Comparison of ENCODE assay signal across 7 mouse cellular contexts in genomic region chr6:113077569-113078030, GRCm38 (mm10). TPM values are rescaled to one million over a fixed set of nuclear protein-coding genes. Genes with fewer than 3 reads are reported as not detected.
DNase-seq lines count a peak whose midpoint lies in the region; ATAC-seq lines count a peak whose summit lies in the region.

No protein-coding gene starts in this region.

- no peaks in the 10 kb centered on the region for H3K27me3 ChIP-seq in neural tube, embryonic 11.5 days (ENCODE audit: control insufficient read depth, insufficient read depth, low read length)
- no peaks in the 10 kb centered on the region for H3K27me3 ChIP-seq in limb, embryonic 13.5 days
- no peaks in the 10 kb centered on the region for H3K27me3 ChIP-seq in stomach, embryonic 14.5 days (ENCODE audit: control insufficient read depth, insufficient read depth, low read length)

- peak overlapping the region; percentile 94 for H3K4me3 ChIP-seq in neural tube, embryonic 11.5 days (ENCODE audit: low read depth, low read length)
- H3K4me3 ChIP-seq in limb, embryonic 13.5 days, result peak overlapping the region; percentile 86
- H3K4me3 ChIP-seq in stomach, embryonic 14.5 days (ENCODE audit: low read depth, low read length), result peak overlapping the region; percentile 80

- no peaks in the 10 kb centered on the region for H3K9me3 ChIP-seq in neural tube, embryonic 11.5 days (ENCODE audit: control insufficient read depth, low read length)
- H3K9me3 ChIP-seq in limb, embryonic 13.5 days, result no peaks in the 10 kb centered on the region
- no peaks in the 10 kb centered on the region for H3K9me3 ChIP-seq in stomach, embryonic 14.5 days (ENCODE audit: control insufficient read depth, low read depth, low read length)

- peaks cover 15% of the 10 kb centered on the region for H3K4me1 ChIP-seq in neural tube, embryonic 11.5 days (ENCODE audit: control insufficient read depth, insufficient read depth, low read length)
- H3K4me1 ChIP-seq in limb, embryonic 13.5 days, result peaks cover 43% of the 10 kb centered on the region
- peaks cover 25% of the 10 kb centered on the region for H3K4me1 ChIP-seq in stomach, embryonic 14.5 days (ENCODE audit: control insufficient read depth, insufficient read depth, low read length)

- H3K9ac ChIP-seq in neural tube, embryonic 11.5 days (ENCODE audit: low read length), result peak overlapping the region; percentile 98
- peak overlapping the region; percentile 100 for H3K9ac ChIP-seq in limb, embryonic 13.5 days
- peak overlapping the region; percentile 99 for H3K9ac ChIP-seq in stomach, embryonic 14.5 days (replicated peaks; ENCODE audit: low read depth, low read length)

- peak overlapping the region; percentile 88 for H3K4me2 ChIP-seq in neural tube, embryonic 11.5 days (ENCODE audit: low read depth)
- H3K4me2 ChIP-seq in limb, embryonic 13.5 days (replicated peaks), result peak overlapping the region; percentile 96
- peak overlapping the region; percentile 87 for H3K4me2 ChIP-seq in stomach, embryonic 14.5 days (replicated peaks; ENCODE audit: low read depth, low read length)

- H3K36me3 ChIP-seq in neural tube, embryonic 11.5 days (ENCODE audit: control insufficient read depth, insufficient read depth, low read length), result no peaks in the 10 kb centered on the region
- H3K36me3 ChIP-seq in limb, embryonic 13.5 days, result no peaks in the 10 kb centered on the region
- H3K36me3 ChIP-seq in stomach, embryonic 14.5 days (ENCODE audit: control insufficient read depth, insufficient read depth, low read length), result no peaks in the 10 kb centered on the region

- WGBS in neural tube, embryonic 11.5 days, result under 1% methylated on average over 23 of the region's 28 CpGs
- WGBS in limb, embryonic 13.5 days, result under 1% methylated on average over 28 of the region's 28 CpGs
- 0% methylated on average over 28 of the region's 28 CpGs for WGBS in stomach, embryonic 14.5 days

- H3K27ac ChIP-seq in neural tube, embryonic 11.5 days (ENCODE audit: low read depth, low read length), result peak overlapping the region; percentile 100
- peak overlapping the region; percentile 100 for H3K27ac ChIP-seq in limb, embryonic 13.5 days
- H3K27ac ChIP-seq in stomach, embryonic 14.5 days (ENCODE audit: low read length), result peak overlapping the region; percentile 100

- no peak for ATAC-seq in neural tube, embryonic 11.5 days (ENCODE audit: insufficient read depth, low FRiP score, low TSS enrichment)
- 0 out of 2 replicates have a peak, but pooled peaks have one; percentile 0 for ATAC-seq in erythroblast, adult 5-6 weeks (replicated peaks; ENCODE audit: low FRiP score, poor library complexity, severe bottlenecking)
- no peak for ATAC-seq in limb, embryonic 13.5 days (ENCODE audit: low FRiP score, low read depth)
- ATAC-seq in stomach, embryonic 14.5 days (ENCODE audit: insufficient number of reproducible peaks, insufficient read depth, low FRiP score, low read depth), result no peak

- DNase-seq in neural tube, embryonic 11.5 days (ENCODE audit: low spot score), result no peak
- no peak for DNase-seq in neural tube, embryonic 10.5 days (ENCODE audit: extremely low spot score, low spot score)
- no peak for DNase-seq in adrenal gland, postnatal 4 days (ENCODE audit: low spot score in 2 of 2)
- no peak for DNase-seq in cerebellum, postnatal 4 days (ENCODE audit: low spot score in 2 of 2)

RNA-seq across cellular contexts. Expression of gene Setd5, which starts 0.4 kb away (rescaled TPM):
- 74.9 and 78.5 TPM in 2 replicates for polyA plus RNA-seq in neural tube, embryonic 11.5 days (2014; fragmentation: Nextera tagmentation; extraction: Ambion mirVana)
- total RNA-seq in erythroblast, adult 5-6 weeks (2015; ENCODE audit: low replicate concordance), result 34.4 and 36.6 TPM in 2 replicates
- total RNA-seq in erythroblast, adult 5-6 weeks (2017; ENCODE audit: low replicate concordance), result 29.4 TPM in 2 replicates
- 96.5 and 99.4 TPM in 2 replicates for polyA plus RNA-seq in limb, embryonic 13.5 days (2015; fragmentation: Nextera tagmentation; extraction: Ambion mirVana)
- 114 and 123 TPM in 2 replicates for polyA plus RNA-seq in stomach, embryonic 14.5 days (2014; fragmentation: Nextera tagmentation; extraction: Ambion mirVana)
- 100 to 1,000 TPM; 148 to 151 TPM for total RNA-seq in adrenal gland, postnatal 4 days (2021)

RNA-seq across cellular contexts. Expression of gene Thumpd3, which starts 31.6 kb away (rescaled TPM):
- polyA plus RNA-seq in neural tube, embryonic 11.5 days (2014; fragmentation: Nextera tagmentation; extraction: Ambion mirVana), result 50.4 and 52.9 TPM in 2 replicates
- total RNA-seq in erythroblast, adult 5-6 weeks (2015; ENCODE audit: low replicate concordance), result 18.0 and 27.7 TPM in 2 replicates
- total RNA-seq in erythroblast, adult 5-6 weeks (2017; ENCODE audit: low replicate concordance), result 16.3 and 19.6 TPM in 2 replicates
- 42.3 and 44.1 TPM in 2 replicates for polyA plus RNA-seq in limb, embryonic 13.5 days (2015; fragmentation: Nextera tagmentation; extraction: Ambion mirVana)
- polyA plus RNA-seq in stomach, embryonic 14.5 days (2014; fragmentation: Nextera tagmentation; extraction: Ambion mirVana), result 42.6 and 47.0 TPM in 2 replicates
- total RNA-seq in adrenal gland, postnatal 4 days (2021), result 10 to 100 TPM; 39.6 to 43.4 TPM
